Mouse (Mus musculus) CD4-positive, CD25-positive, alpha-beta regulatory T cell, adult 4 months (primary cell): ENCODE data around the gene Sh2b3. TPM values are rescaled to one million over a fixed set of nuclear protein-coding genes. Genes with fewer than 3 reads are reported as not detected.

Experiments used
- ATAC-seq: one replicate; pipeline ENCODE4 v1.8.0; 2017
- polyA plus RNA-seq, 2 experiments: library from polyadenylated mRNA; unstranded; fragments of 100-300 nt; shearing (Covaris generic); gene quantifications; one replicate each; pipeline ENCODE4 v1.2.1; 2017

Sh2b3 gene
- polyA plus RNA-seq, 2 experiments from 2014 or later, result 10.2 to 12.1 TPM

DNA sequence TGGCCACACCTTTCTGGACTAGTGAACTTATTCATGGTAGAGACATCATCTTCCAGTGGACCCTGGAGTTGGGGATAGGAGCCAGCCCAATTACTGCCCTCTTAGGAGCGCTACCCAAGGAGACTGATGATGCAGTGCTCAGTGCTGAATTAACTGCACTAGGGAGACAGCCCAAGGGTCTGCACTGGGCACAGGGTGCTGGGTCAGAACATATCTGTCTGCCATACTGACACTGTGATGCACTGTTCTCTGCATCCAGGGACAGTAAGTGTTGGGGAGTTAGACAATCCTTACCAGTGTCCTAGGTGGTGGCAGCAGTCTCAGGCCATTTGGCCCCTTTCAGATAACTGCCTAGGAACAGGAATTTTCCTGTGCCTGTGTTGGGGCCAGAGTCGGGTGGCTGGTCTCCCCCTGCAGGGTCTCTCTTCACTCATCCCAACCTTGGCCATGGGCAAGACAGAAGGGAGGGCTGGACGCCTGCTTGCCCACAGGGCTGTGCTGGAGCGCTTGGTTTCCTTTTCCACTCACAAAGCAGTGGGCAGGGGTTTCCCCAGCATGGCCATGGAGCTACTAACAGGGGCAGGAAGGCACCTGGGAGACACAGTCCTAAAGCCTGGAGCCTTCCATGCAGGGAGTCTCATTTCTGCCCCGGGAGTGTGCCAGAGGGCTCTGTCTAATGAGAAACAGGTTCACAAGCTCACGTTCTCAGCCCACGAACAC is 14.5 kb downstream of the Sh2b3 start:
- no peak for ATAC-seq

DNA sequence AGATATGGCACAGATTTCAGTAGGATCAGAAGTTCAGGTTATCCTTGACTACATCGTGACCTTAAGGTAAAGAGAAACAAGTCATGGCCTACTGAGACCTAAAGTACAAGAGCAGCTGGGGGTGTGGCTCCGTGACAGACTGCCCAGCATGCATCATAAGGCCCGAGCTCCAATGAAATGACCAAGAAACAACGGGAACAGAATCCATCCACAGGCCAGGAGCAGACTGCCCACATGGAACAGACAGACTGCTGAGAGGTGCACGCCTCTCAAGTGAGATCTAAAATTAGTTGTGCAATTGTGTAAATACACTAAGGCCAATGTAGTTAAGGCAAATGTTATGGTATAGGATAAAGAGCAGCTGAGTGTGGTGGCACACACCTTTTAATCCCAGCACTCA is 15.9 kb downstream of the Sh2b3 start:
- ATAC-seq, result no peak

DNA sequence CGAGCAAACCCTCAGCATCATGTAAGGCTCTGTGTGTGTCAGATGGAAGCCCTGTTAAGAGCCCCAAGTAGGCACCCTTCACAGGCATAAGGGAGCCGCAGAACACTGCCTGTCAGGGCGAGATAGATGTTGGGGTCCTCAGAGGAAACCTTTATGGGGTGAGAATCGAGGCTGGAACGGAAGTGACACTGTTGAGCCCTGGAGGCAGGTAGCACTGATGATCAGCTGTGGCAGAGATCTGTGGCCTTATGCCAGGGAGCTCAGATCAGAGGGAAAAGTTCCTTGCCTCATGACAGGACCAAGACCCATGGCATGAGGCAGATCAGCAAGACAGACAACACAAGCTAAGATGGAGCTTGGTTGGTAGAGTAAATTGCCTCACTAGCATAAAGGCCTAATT is 16.3 kb downstream of the Sh2b3 start:
- no peak for ATAC-seq

DNA sequence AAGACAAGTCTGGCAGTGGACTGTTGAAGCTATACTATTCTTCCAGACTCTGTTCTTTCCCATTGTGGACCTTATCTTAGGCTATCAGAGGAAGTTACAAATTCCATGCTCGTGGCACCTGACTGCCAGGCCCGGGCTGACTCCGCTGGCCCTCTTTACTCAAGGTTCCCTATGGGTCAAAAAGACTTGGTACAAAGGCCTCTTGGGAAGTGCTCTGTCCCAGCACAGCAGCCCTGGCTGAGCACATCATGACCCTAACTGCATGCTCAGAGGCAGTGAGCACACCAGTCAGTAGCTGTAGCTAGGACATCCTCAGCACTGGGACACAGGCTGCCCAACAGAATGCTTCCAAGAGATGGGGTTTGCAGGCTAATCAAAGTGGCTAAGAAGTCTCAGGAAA is 16.8 kb downstream of the Sh2b3 start:
- ATAC-seq, result no peak

DNA sequence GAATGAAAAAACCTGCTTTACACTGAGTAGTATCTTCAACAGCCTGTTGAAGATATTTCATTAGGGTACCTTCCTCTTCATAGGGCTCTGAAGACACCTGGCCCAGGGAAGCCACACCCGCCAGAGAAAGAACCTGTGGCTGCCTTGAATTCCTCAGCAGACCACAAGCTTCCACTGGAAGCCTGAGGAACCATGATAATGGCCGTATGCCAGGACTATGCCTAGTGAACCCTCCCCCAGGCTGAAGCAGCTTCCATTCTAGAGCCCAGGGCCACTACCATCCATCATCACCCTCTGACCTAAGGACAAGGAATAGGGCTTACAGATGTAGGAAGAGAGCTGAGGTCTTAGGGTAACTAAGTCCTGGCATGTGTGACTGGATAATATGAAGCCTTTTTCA is 17.3 kb downstream of the Sh2b3 start:
- ATAC-seq, result no peak

DNA sequence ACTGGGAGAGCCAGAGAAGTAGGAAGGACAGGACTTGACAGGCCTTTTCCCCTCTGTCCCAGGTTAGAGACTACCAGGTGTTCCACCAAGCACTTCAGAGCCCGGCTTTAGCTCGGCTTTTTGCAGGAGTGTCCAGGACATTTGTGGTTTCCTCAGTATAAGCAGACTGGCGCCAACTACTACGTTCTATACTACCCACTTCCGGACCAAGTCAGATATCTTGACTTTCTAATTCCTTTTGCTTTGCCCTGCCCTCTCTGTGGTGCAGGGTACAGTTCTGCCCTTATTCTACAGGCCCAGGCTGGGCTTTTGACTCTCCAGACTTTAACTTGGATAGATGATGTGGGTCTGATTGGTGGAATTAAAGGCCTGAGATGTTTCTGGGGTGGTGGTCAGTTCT is 17.9 kb downstream of the Sh2b3 start:
- peak; percentile 85 for ATAC-seq

DNA sequence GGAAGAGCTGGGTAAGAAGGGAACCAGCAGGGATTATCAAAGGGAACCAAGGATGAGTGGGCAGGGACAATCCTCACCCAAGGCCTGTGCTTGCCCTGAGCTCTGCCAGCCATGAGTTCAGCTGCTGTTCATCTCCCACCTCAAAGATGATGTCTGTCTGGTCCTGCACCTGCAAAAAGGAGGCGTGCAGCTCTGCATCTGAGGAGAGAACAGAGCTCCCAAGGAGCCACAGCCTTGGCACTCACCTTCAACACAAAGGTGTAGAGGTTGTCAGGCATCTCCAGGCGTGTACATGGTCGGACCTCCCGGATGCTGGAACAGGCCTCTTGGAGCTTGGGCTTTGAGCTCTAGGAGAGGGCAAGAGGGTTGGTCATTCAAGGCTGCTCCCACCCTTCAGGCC is 18.6 kb downstream of the Sh2b3 start:
- ATAC-seq, result no peak

DNA sequence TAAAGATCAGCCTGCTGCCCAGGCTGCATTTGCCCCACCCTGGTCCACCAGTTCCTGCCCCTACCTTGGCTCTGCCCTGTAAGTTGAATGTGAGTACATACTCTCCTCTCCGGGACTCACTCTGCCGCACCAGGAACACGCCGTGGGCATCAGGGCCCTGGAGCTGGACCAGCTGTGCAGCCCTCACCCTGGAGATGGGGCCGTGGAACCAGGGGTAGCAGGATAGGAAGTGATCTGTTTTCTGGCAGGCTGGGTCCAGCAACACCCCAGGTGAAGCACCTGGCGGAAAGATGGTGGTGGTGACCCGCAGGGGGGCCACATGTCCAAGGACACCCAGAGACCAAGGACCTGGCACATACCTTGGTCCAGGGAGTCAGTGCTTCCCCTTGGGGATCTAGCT is 19.0 kb downstream of the Sh2b3 start:
- ATAC-seq, result no peak

DNA sequence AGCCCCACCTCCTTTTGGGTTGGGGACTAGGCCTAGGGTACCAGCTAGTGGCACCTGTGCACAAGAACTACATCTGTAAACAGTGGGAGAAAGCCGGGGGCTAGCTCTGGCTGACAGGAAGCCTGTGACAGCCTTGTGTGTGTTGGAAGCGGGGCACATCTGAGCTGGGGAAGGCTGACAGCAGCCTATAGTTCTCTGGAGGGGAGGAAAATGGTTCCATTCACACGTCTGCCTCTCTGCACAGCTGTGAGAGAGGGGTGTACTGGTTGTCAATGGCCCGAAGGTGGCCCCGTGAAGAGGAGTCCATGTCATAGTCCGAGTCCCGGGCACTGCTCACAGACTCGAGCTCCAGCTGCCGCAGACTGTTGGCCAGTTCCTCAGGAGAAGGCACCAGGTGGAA is 19.9 kb downstream of the Sh2b3 start:
- no peak for ATAC-seq

DNA sequence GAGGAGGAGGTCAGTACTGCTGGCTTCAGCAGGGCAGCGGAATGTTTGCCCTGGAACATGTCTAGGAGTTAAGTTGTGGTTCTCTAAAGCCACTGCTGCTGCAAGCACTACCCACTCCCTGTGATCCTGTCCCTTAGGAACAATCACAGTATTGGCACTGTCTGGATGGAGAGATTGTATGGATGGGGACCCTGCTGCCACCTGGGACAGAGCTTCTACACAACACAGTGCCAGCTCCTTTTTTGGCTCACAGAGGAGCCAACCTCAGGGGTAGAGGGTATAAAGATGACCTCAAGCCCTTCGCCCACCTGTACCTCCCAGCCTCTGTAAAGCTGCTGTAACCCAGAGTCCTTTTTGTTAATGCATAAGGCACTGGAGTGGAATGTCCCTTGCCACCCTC is 20.8 kb downstream of the Sh2b3 start:
- no peak for ATAC-seq

DNA sequence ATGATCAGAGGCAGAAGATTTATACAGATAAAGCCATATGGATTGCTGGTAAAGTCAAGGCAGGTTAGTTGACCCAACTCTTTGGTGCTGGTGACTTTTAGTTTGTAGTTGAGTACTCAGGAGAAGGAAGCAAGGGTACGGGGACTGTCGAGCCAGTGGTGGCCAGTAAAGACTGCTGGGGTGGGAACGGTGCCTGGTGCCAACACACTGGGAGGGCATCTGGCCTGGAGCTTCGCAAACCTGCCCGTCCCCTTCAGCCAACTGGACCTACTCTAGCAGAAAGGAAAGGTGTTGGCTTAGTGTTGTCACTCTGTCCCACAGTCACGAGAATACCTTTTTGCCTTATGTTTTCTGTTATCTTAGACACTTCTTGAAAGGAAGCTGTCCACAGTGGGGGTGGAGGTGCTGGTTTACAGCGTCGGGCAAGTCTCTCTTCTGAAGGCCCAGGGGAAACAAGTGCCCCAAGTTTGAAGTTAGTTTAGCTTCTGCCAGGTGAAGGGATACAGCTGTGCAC is 21.5 kb downstream of the Sh2b3 start:
- no peak for ATAC-seq

DNA sequence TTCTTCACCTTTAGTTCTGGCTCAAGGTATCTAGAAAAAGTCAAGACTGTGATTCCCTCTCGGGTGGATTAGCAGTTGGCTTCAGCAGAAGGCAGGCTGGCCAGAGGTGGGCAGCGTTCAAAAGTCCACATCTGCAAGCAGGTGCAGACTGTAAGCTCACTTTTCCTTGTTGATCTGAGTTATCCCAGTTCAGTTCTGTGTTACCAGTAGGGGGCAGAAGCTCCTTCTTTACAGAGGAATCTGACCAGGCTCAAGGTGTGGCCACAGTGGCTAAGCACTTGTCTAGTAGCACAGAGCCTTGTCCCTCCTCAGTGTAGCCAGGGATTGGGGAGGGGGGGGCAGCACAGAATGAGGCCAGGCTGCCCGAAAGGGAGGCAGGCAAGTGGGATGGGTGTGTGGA is 22.4 kb downstream of the Sh2b3 start:
- no peak for ATAC-seq

DNA sequence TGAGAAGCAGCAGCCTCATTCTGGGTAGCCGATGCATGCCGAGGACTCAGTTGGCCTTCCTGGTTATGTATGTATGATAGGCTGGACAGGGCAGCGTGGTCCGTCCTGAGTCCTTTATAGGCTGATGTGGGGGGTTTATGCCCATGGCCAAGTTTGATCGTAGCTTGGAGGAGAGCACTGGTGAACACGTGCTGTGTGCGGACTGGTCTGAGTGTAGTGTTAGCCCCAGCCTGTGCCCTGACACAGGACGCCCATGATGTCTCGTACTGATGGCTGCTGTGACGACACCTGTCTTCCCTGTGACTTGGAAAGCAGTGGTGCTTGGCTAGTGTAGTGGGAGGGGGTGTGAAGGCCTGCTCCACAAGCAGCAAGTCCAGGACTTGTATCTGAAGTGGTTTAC is 23.7 kb downstream of the Sh2b3 start:
- ATAC-seq, result no peak

DNA sequence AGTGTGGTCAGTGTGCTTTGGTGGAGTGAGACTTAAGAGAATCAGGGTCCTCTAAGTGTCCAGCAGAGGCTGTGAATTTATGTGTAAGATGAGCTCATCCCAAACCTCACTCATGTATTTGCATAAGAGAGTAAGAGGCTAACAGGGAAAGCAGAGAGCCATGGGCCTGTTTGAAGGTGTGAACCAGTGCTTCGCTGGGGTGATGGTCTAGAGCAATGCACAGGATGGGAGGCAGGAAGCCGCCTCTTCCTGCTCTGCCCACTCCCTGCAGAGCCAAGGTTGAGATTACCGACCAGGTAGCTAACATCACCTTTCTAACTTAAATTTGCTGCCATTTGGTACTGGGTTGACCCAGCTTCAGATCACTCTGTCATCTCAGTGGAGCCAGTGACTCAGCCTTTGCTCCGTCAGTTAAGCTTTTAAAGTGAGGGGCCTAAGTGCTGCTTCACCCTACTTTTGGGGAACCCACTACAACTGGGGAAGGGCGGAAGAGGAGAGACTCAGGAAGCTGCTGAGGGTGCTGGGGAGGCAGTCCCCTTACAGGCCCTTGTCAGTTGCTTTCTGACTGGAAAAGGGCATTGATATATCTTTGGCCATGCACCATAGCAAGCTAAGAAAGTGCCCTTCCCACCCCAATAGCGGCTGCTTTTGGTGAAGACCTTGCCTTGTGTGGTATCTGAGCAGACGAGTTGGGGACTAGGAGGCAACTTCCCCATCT is 24.8 kb downstream of the Sh2b3 start:
- peak; percentile 64 for ATAC-seq

DNA sequence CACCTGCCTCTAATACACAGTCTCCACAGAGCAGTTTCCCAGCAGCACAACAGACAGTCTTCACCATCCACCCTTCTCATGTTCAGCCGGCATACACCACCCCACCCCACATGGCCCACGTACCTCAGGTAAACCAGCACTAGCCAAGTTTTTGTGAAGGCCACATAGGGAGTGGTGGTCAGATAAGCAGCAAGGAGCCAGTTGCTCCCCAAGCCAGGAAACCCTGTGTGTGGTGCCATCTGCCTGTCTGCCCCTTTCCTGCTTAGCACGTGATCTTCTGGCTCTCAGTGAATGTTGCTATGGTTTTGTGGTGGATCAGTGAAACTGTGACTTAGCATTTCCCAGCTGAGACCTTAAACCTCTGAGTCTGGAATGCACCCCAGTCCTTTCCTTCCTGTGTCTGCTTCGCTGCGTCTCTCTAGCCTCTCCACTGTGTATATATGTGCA is 25.9 kb downstream of the Sh2b3 start:
- peak; percentile 40 for ATAC-seq

DNA sequence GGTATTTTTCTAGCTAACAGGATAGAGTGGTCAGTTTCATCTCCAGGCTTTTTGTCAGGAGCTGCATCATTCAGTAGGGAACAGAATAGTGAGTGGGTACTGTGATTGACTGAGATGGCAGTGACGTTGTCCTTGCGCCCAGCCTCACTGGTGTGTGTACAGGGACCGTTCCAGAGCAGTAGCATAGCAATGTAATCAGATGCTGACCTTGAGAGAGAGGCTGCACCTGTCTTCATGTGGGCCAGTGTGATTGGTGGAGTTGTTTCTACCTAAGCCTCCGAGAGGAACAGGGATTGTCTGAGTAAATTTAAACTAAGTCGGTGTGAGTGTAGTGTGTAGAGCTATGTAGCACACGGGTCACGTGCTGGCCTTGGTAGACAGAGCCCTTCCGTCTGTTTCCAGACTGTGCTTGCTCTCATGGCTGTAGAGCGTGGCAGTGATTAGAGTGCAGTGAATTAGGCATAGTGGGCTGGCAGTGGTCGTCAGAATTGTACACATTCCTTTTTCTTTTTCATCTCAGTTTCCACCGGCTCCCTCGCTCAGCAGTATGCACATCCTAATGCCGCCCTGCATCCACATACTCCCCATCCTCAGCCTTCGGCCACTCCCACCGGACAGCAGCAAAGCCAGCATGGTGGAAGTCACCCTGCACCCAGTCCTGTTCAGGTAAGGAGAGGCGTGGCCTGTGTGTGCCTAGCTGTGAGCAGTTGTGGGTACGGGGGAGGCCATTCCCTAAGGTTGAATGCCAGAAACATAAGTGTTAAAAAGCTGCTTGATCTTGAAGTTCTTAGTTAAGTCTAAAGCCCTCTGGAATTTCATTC is 26.9 kb downstream of the Sh2b3 start:
- ATAC-seq, result no peak

DNA sequence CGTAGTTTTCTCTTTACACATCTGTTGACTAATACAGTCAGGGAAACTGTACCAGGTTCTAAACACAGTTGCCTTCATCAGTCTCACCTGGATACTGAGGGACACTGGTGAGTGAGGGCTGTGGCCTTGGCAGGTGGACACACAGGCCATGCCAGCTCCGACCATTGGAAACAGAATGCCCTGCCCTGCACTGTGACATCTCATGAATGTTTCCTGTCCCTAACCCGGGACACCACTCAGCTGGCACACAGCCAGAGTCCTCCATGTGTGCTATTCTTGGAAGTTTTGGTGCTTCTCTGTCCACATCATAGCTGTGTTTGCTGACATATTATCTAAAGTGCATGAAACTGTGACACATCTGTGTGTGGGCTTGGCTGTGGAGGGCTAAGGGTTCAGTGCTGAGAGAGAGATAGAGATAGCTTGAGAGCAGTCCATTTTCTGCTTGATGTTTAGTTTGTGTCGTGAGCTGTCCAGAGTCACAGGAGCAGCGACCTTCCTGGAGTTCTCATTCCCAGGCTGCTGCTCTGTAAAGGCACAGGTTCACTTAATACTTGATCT is 27.7 kb downstream of the Sh2b3 start:
- no peak for ATAC-seq

DNA sequence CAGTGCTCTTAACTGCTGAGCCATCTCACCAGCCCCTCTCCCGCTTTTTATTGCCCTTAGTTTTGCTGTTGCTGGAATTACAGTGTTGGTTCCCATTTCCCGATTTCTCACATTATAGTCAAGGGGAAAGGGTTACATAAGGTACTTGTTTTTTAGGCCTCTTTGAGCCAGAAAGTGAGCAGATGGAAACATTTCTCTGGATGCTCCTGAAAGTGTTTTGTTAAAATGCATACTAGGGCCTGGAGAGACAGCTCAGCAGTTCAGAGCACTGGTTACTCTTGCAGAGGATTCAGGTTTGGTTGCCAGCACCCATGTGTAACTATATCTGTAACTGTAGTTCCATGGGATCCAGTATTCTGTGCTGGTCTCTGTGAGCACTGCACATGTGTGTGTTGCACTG is 29.2 kb downstream of the Sh2b3 start:
- ATAC-seq, result no peak

DNA sequence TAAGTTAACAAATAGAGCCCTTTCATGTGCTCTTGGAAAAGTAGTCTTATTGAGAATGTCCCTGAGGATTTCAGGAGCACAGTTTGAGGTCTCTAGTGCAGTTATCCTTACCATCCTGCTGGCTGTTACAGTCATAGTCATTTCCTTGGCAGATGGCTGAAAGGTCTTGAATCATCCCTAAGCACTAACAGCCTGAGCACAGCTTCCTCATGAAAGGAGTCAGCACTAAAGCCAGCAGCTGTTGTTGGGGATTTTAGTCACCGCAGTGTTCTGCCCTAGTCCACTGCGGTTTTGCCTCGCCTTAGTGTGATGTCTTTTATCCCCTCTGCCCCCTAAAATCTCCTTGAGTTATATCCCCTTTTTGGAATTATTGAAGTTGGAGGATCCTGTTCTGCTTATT is 30.3 kb downstream of the Sh2b3 start:
- ATAC-seq, result no peak

DNA sequence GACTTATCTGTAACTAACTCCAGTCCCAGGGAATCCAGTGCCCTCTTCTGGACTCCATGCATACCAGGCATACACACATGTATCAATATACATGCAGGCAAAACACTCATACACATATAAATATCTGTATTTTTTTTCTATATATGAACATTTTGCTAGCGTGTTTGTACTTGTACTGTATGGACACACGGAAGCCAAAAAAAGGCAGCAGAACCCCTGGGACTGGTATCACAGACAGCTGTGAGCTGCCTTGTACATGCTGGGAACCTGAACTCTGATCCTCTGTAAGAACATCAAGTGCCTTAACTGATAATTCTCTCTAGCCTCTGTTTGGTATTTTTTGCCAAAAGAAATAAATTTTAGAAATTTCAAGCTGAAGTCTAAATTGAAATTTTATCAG is 39.0 kb downstream of the Sh2b3 start:
- ATAC-seq, result no peak

DNA sequence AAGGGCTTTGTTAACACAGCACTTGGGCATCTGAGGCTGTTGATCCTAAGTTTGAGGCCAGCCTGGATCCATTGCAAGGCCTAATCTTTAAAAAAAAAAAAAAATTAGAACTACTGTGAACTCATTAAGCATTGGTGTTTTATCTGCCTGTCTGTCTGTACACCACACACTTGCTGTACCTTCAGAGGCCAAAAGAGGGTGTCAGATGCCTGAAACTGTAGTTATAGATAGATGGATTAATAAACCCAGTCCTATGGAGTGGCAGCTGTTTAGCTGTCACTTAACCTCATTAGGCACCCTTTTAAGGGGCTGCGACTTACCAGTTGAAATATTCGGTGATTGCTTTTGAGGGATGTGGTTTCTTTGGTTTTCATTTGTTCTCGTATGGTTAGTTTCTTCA is 41.6 kb downstream of the Sh2b3 start:
- peak; percentile 58 for ATAC-seq

DNA sequence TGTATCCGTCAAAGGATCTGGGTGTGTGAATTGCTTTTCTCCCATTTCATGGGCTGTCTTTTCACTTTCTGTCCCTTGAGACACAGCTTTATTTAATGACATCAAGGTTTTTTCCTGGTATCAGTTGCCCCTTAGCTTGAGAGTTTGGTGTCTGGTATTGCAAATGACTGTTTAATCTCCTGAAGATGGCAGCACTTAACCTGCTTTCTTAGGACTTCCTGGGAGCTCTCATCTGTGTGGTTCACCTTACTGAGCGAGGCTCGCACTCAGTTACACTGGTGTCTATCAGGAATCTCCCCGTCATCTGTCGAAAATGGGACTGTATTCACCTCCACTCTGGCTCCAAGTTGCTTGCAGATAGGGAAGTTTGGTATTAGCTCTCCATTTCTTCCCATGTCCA is 46.4 kb downstream of the Sh2b3 start:
- ATAC-seq, result peak; percentile 45

DNA sequence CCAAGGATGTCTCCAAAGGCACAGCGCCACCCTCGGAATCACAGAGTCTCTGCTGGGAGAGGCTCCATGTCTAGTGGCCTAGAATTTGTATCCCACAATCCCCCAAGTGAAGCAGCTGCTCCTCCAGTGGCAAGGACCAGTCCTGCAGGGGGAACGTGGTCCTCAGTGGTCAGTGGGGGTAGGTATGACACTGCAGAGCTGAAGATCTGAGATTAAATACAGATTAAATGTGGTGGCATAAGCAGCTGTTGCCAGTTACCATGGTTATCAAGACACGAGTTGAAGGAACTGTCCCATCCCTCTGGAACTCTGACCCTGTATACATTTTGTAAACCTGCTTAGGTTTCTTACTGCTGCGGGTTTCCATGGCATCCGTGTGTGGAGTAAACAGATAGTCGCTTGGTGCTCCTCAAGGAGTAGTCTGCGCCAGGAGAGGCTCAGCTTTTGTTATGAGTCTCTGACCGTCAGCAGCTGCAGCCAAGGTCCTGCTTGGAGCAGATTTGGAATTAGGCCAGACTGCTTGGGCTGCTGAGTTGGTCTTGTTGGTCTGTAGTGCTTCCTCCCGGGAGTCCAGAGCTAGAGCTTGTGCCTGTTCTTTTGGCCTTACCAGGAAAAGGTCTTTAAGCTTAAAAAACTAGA is 53.5 kb downstream of the Sh2b3 start:
- ATAC-seq, result no peak
